In the genomic region with DNA sequence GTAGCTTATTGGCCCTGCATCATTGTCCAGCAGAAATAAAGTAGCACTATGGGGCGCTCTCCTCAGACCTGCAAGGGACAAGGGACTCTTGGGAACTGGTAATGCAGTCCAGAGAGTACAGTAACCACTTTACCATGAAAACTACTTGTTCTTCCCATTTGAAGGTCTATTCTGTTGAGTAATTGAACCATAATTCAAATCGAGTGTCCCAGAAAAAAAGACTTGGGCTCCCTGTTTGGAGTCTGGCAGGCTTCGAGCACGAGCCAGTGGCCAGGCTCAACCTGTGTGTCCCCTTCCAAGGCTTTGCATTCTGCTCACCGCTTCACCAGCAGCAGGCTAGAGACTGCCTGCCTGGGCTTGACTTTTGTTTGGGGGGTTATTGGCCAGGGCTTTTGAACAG, we compare ENCODE assay signal across 27 mouse cellular contexts. TPM values are rescaled to one million over a fixed set of nuclear protein-coding genes. Genes with fewer than 3 reads are reported as not detected.
DNase-seq lines count a peak whose midpoint lies in the region; ATAC-seq and TF ChIP-seq lines count a peak whose summit lies in the region.
"Had no signal": no experiment of that assay in that cellular context is flagged by ENCODE, and none has a peak within 500 bp of the region (broad histone marks: within the 10 kb centered on the region; RNA-seq: fewer than 3 reads in every experiment).

No protein-coding gene starts in this region.

- ATAC-seq in midbrain, postnatal 0 days (ENCODE audit: low FRiP score) = no peak
- ATAC-seq in midbrain, embryonic 15.5 days (replicated peaks) = no peak
- ATAC-seq: activated CD4-positive, CD25-positive, alpha-beta regulatory T cell, adult 4 months; CD4-positive, CD25-positive, alpha-beta regulatory T cell, adult 4 months; forebrain, embryonic 13.5 days; forebrain, embryonic 15.5 days; forebrain, postnatal 0 days; Patski had no signal

- no peaks in the 10 kb centered on the region for H3K9me3 ChIP-seq in midbrain, postnatal 0 days (ENCODE audit: low read length)
- no peaks in the 10 kb centered on the region for H3K9me3 ChIP-seq in midbrain, embryonic 15.5 days
- H3K9me3 ChIP-seq: embryonic facial prominence, embryonic 10.5 days; embryonic facial prominence, embryonic 12.5 days; forebrain, embryonic 13.5 days; forebrain, embryonic 15.5 days; G1E had no signal

- intact Hi-C loops in heart, postnatal 14 days (cut with DNase I) = no loop called here

- no peak for TF ChIP-seq CTCF in layer of hippocampus, adult 2 months (conservative IDR thresholded peaks at IDR 0.05)
- TF ChIP-seq CTCF in midbrain, postnatal 0 days (IDR thresholded peaks at IDR 0.05) = no peak

- H3K9ac ChIP-seq in midbrain, postnatal 0 days (replicated peaks; ENCODE audit: low read length, poor library complexity, severe bottlenecking) = no peak overlapping the region
- H3K9ac ChIP-seq in midbrain, embryonic 15.5 days = no peak overlapping the region
- H3K9ac ChIP-seq: embryonic facial prominence, embryonic 12.5 days; forebrain, embryonic 13.5 days; forebrain, embryonic 15.5 days; forebrain, postnatal 0 days had no signal

- 81% methylated on average over 5 of the region's 5 CpGs for WGBS in midbrain, postnatal 0 days
- WGBS in midbrain, embryonic 15.5 days = 80% methylated on average over 5 of the region's 5 CpGs

- H3K4me1 ChIP-seq in midbrain, postnatal 0 days (ENCODE audit: insufficient read depth, low read length) = no peaks in the 10 kb centered on the region
- no peaks in the 10 kb centered on the region for H3K4me1 ChIP-seq in midbrain, embryonic 15.5 days
- H3K4me1 ChIP-seq: forebrain, embryonic 13.5 days; forebrain, embryonic 15.5 days had no signal

- no peak overlapping the region for H3K4me3 ChIP-seq in layer of hippocampus, adult 2 months
- H3K4me3 ChIP-seq in midbrain, postnatal 0 days (ENCODE audit: low read depth, low read length) = no peak overlapping the region
- no peak overlapping the region for H3K4me3 ChIP-seq in midbrain, embryonic 15.5 days
- H3K4me3 ChIP-seq: embryonic facial prominence, embryonic 10.5 days; embryonic facial prominence, embryonic 12.5 days; forebrain, embryonic 13.5 days; forebrain, embryonic 15.5 days had no signal

- H3K36me3 ChIP-seq in midbrain, postnatal 0 days (ENCODE audit: insufficient read depth, low read length) = peaks cover 32% of the 10 kb centered on the region
- peaks cover 41% of the 10 kb centered on the region for H3K36me3 ChIP-seq in midbrain, embryonic 15.5 days (replicated peaks)

- no peaks in the 10 kb centered on the region for H3K27me3 ChIP-seq in midbrain, postnatal 0 days (ENCODE audit: insufficient read depth, low read length)
- H3K27me3 ChIP-seq in midbrain, embryonic 15.5 days (replicated peaks) = no peaks in the 10 kb centered on the region
- H3K27me3 ChIP-seq: CH12.LX; embryonic facial prominence, embryonic 12.5 days; forebrain, embryonic 13.5 days; forebrain, embryonic 15.5 days; Patski had no signal

- DNase-seq in adrenal gland, adult 2 months = peak; percentile 35
- DNase-seq in adrenal gland, adult 8-10 months = no peak
- peak; percentile 66 for DNase-seq in heart, adult 11 months
- no peak for DNase-seq in heart, postnatal 14 days
- DNase-seq in layer of hippocampus, adult 2 months (ENCODE audit: low spot score in 2 of 2) = no peak
- no peak for DNase-seq in layer of hippocampus, postnatal 14 days (ENCODE audit: low spot score in 2 of 2)
- peak; percentile 16 for DNase-seq in midbrain, postnatal 0 days (ENCODE audit: low spot score)
- DNase-seq: B cell, adult 2 months; cerebellum, adult 11-12 months; cerebellum, adult 9-10 months; cerebellum, postnatal 25 days; forebrain, postnatal 0 days had no signal

- H3K27ac ChIP-seq in layer of hippocampus, adult 2 months = peak overlapping the region; percentile 23; the same call in 1 of the 2 replicates
- H3K27ac ChIP-seq in midbrain, postnatal 0 days (ENCODE audit: low read depth, low read length) = no peak overlapping the region
- no peak overlapping the region for H3K27ac ChIP-seq in midbrain, embryonic 15.5 days
- H3K27ac ChIP-seq: embryonic facial prominence, embryonic 10.5 days; embryonic facial prominence, embryonic 12.5 days; forebrain, embryonic 13.5 days; forebrain, embryonic 15.5 days had no signal

- H3K4me2 ChIP-seq in midbrain, postnatal 0 days (ENCODE audit: low read depth, low read length, poor library complexity, severe bottlenecking) = no peak overlapping the region
- H3K4me2 ChIP-seq in midbrain, embryonic 15.5 days = no peak overlapping the region
- H3K4me2 ChIP-seq: embryonic facial prominence, embryonic 12.5 days; forebrain, embryonic 13.5 days; forebrain, embryonic 15.5 days had no signal

RNA-seq across cellular contexts. Expression of a gene that starts 10.9 kb away (rescaled TPM):
- not detected for total RNA-seq in adrenal gland, adult 2 months (2021)
- not detected in 2 replicates for polyA plus RNA-seq in adrenal gland, adult 2 months (2012; rRNA removed)
- total RNA-seq in adrenal gland, adult 8-10 months (2022) = not detected
- total RNA-seq in heart, postnatal 14 days (2021) = not detected
- not detected for total RNA-seq in layer of hippocampus, adult 2 months (2021)
- not detected for total RNA-seq in layer of hippocampus, postnatal 14 days (2021)
- total RNA-seq in midbrain, postnatal 0 days (2014; rRNA removed) = not detected in 2 replicates
- not detected in 2 replicates for polyA plus RNA-seq in midbrain, postnatal 0 days (2015; fragmentation: Nextera tagmentation; extraction: Ambion mirVana)
- polyA plus RNA-seq in midbrain, embryonic 15.5 days (2015; fragmentation: Nextera tagmentation; extraction: Ambion mirVana) = not detected in 2 replicates
- total RNA-seq: adrenal gland, adult 18-20 months; adrenal gland, postnatal 36 days; CH12.LX; forebrain, postnatal 0 days; G1E had no signal
- polyA plus RNA-seq: activated CD4-positive, CD25-positive, alpha-beta regulatory T cell, adult 4 months; CD4-positive, CD25-positive, alpha-beta regulatory T cell, adult 4 months; cerebellum, adult 2 months; cortical plate, adult 2 months; embryonic facial prominence, embryonic 10.5 days; embryonic facial prominence, embryonic 12.5 days; forebrain, embryonic 11.5 days; forebrain, embryonic 13.5 days; forebrain, embryonic 15.5 days; forebrain, postnatal 0 days; G1E; Patski had no signal

RNA-seq across cellular contexts. Expression of a gene that starts 30.2 kb away (rescaled TPM):
- 10 to 100 TPM; 20.5 to 38.5 TPM for total RNA-seq in adrenal gland, adult 2 months (2021)
- 26.1 and 33.8 TPM in 2 replicates for polyA plus RNA-seq in adrenal gland, adult 2 months (2012; rRNA removed)
- 100 to 1,000 TPM in 1 of 4 experiments, 10 to 100 TPM in 3; 19.1 to 206 (median 82.2) TPM for total RNA-seq in adrenal gland, adult 8-10 months (2022)
- 1 to 10 TPM; 5.0 to 5.7 TPM for total RNA-seq in heart, postnatal 14 days (2021)
- 1 to 10 TPM; 4.8 to 6.7 TPM for total RNA-seq in layer of hippocampus, adult 2 months (2021)
- total RNA-seq in layer of hippocampus, postnatal 14 days (2021) = 1 to 10 TPM; 2.1 to 4.4 TPM
- 14.3 and 22.3 TPM in 2 replicates for total RNA-seq in midbrain, postnatal 0 days (2014; rRNA removed)
- 26.1 and 36.8 TPM in 2 replicates for polyA plus RNA-seq in midbrain, postnatal 0 days (2015; fragmentation: Nextera tagmentation; extraction: Ambion mirVana)
- polyA plus RNA-seq in midbrain, embryonic 15.5 days (2015; fragmentation: Nextera tagmentation; extraction: Ambion mirVana) = 36.7 and 45.2 TPM in 2 replicates
- polyA plus RNA-seq: activated CD4-positive, CD25-positive, alpha-beta regulatory T cell, adult 4 months; CD4-positive, CD25-positive, alpha-beta regulatory T cell, adult 4 months; G1E; Patski had no signal

RNA-seq across cellular contexts. Expression of a gene that starts 30.9 kb away (rescaled TPM):
- total RNA-seq in adrenal gland, adult 2 months (2021) = 10 to 100 TPM; 26.5 to 42.4 TPM
- 16.7 and 17.1 TPM in 2 replicates for polyA plus RNA-seq in adrenal gland, adult 2 months (2012; rRNA removed)
- 10 to 100 TPM; 27.7 to 45.8 (median 39.9) TPM for total RNA-seq in adrenal gland, adult 8-10 months (2022)
- total RNA-seq in heart, postnatal 14 days (2021) = 10 to 100 TPM; 39.5 to 43.8 TPM
- 1 to 10 TPM; 3.9 to 4.0 TPM for total RNA-seq in layer of hippocampus, adult 2 months (2021)
- total RNA-seq in layer of hippocampus, postnatal 14 days (2021) = 1 to 10 TPM; 2.7 to 5.2 TPM
- total RNA-seq in midbrain, postnatal 0 days (2014; rRNA removed) = 2.9 TPM in 2 replicates
- 2.1 and 2.6 TPM in 2 replicates for polyA plus RNA-seq in midbrain, postnatal 0 days (2015; fragmentation: Nextera tagmentation; extraction: Ambion mirVana)
- 4.7 and 5.0 TPM in 2 replicates for polyA plus RNA-seq in midbrain, embryonic 15.5 days (2015; fragmentation: Nextera tagmentation; extraction: Ambion mirVana)
- total RNA-seq: CH12.LX had no signal
- polyA plus RNA-seq: activated CD4-positive, CD25-positive, alpha-beta regulatory T cell, adult 4 months had no signal

RNA-seq across cellular contexts. Expression of a gene that starts 33.8 kb away (rescaled TPM):
- 100 to 1,000 TPM; 152 to 249 TPM for total RNA-seq in adrenal gland, adult 2 months (2021)
- polyA plus RNA-seq in adrenal gland, adult 2 months (2012; rRNA removed) = 184 and 207 TPM in 2 replicates
- total RNA-seq in adrenal gland, adult 8-10 months (2022) = 100 to 1,000 TPM; 213 to 238 (median 225) TPM
- total RNA-seq in heart, postnatal 14 days (2021) = 100 to 1,000 TPM; 128 to 137 TPM
- 100 to 1,000 TPM; 316 to 317 TPM for total RNA-seq in layer of hippocampus, adult 2 months (2021)
- 100 to 1,000 TPM; 364 to 392 TPM for total RNA-seq in layer of hippocampus, postnatal 14 days (2021)
- total RNA-seq in midbrain, postnatal 0 days (2014; rRNA removed) = 185 and 192 TPM in 2 replicates
- 114 TPM in 2 replicates for polyA plus RNA-seq in midbrain, postnatal 0 days (2015; fragmentation: Nextera tagmentation; extraction: Ambion mirVana)
- polyA plus RNA-seq in midbrain, embryonic 15.5 days (2015; fragmentation: Nextera tagmentation; extraction: Ambion mirVana) = 92.5 and 99.2 TPM in 2 replicates

RNA-seq across cellular contexts. Expression of a gene that starts 34.1 kb away (rescaled TPM):
- total RNA-seq in adrenal gland, adult 2 months (2021) = 1 to 10 TPM; 7.6 to 9.2 TPM
- polyA plus RNA-seq in adrenal gland, adult 2 months (2012; rRNA removed) = 1.4 and 1.5 TPM in 2 replicates
- 10 to 100 TPM; 11.3 to 13.5 (median 12.6) TPM for total RNA-seq in adrenal gland, adult 8-10 months (2022)
- total RNA-seq in heart, postnatal 14 days (2021) = 1 to 10 TPM; 7.2 to 7.6 TPM
- total RNA-seq in layer of hippocampus, adult 2 months (2021) = 10 to 100 TPM; 13.0 to 15.5 TPM
- total RNA-seq in layer of hippocampus, postnatal 14 days (2021) = 10 to 100 TPM in 1 of 2 experiments, 1 to 10 TPM in 1; 9.7 to 14.5 TPM
- total RNA-seq in midbrain, postnatal 0 days (2014; rRNA removed) = 6.4 and 8.2 TPM in 2 replicates
- polyA plus RNA-seq in midbrain, postnatal 0 days (2015; fragmentation: Nextera tagmentation; extraction: Ambion mirVana) = 6.9 and 8.5 TPM in 2 replicates
- 5.2 and 7.0 TPM in 2 replicates for polyA plus RNA-seq in midbrain, embryonic 15.5 days (2015; fragmentation: Nextera tagmentation; extraction: Ambion mirVana)

Comparison
In these comparisons a context has a peak if more than half of its experiments do, and no peak if none do; other contexts are left out.
1. DNase-seq: peak in adrenal gland, adult 2 months (single experiment), heart, adult 11 months (single experiment) and midbrain, postnatal 0 days (single experiment); none in adrenal gland, adult 8-10 months (single experiment), heart, postnatal 14 days (0 of 2), layer of hippocampus, adult 2 months (0 of 2) and layer of hippocampus, postnatal 14 days (0 of 2).